Mouse (Mus musculus) forebrain, embryonic 11.5 days (tissue): ENCODE results near the gene Xaf1. TPM values are rescaled to one million over a fixed set of nuclear protein-coding genes. Genes with fewer than 3 reads are reported as not detected.

Experiments used
- ATAC-seq: fragments of 200-750 bp; cut with Nextera tagmentation; replicated peaks from 2 replicates; pipeline ENCODE4 v1.8.0; 2017; ENCODE audit warnings: moderate TSS enrichment; ENCODE audit not compliant: low FRiP score
- DNase-seq: peaks from one replicate; pipeline ENCODE4 v3.0.0-alpha.2; 2017; ENCODE audit warnings: low spot score
- H3K27ac ChIP-seq: fragments of 300-500 bp; sonication (generic); 2 replicates; pipeline ENCODE4 v1.5.1; 2014; ENCODE audit warnings: low read depth, low read length
- H3K27me3 ChIP-seq: fragments of 300-500 bp; sonication (generic); 2 replicates; pipeline ENCODE4 v1.6.1; 2014; ENCODE audit warnings: mild to moderate bottlenecking, low read length, mixed read lengths; ENCODE audit not compliant: control insufficient read depth, insufficient read depth
- H3K36me3 ChIP-seq: fragments of 300-500 bp; sonication (generic); 2 replicates; pipeline ENCODE4 v1.6.1; 2014; ENCODE audit warnings: mild to moderate bottlenecking, low read length, moderate library complexity, mixed read lengths; ENCODE audit not compliant: control insufficient read depth, insufficient read depth
- H3K4me1 ChIP-seq: fragments of 300-500 bp; sonication (generic); replicated peaks from 2 replicates; pipeline ENCODE4 v1.6.1; 2014; ENCODE audit warnings: low read length, mixed read lengths; ENCODE audit not compliant: control insufficient read depth, insufficient read depth
- H3K4me2 ChIP-seq: fragments of 300-500 bp; sonication (generic); 2 replicates; pipeline ENCODE4 v1.6.1; 2014; ENCODE audit warnings: low read depth, mild to moderate bottlenecking, low read length, moderate library complexity, mixed read lengths; ENCODE audit not compliant: severe bottlenecking
- H3K4me3 ChIP-seq: fragments of 300-500 bp; sonication (generic); 2 replicates; pipeline ENCODE4 v1.5.1; 2014; ENCODE audit warnings: low read depth, low read length
- H3K9ac ChIP-seq: fragments of 300-500 bp; sonication (generic); 2 replicates; pipeline ENCODE4 v1.6.1; 2014; ENCODE audit warnings: low read length
- H3K9me3 ChIP-seq: fragments of 300-500 bp; sonication (generic); 2 replicates; pipeline ENCODE4 v1.6.1; 2016; ENCODE audit warnings: low read length, mixed read lengths; ENCODE audit not compliant: control insufficient read depth
- WGBS: fragments of 180-500 bp; shearing (Covaris S2); extraction: QIAGEN DNeasy Blood & Tissue Kit; methylation state at CpG from one replicate; pipeline ENCODE4 v1.1.7; 2014; 5-methylcytosine and 5-hydroxymethylcytosine counted together
- polyA plus RNA-seq: library from polyadenylated mRNA; unstranded; fragments of >200 nt; fragmentation: Nextera tagmentation; extraction: Ambion mirVana; gene quantifications from 2 replicates; pipeline ENCODE4 v1.2.1, GENCODE M21; 2014

The Xaf1 gene
- polyA plus RNA-seq, 1 experiment from 2014 or later, result 2.4 TPM

- Histone ChIP-seq H3K4me3 (peak overlapping the region; percentile 42), H3K36me3 (no peaks in the 10 kb centered on the region), H3K27me3 (no peaks in the 10 kb centered on the region), H3K27ac (no peak overlapping the region), H3K9me3 (no peaks in the 10 kb centered on the region), H3K4me1 (peaks cover 3% of the 10 kb centered on the region; the same call in 1 of the 2 replicates), H3K4me2 (peak overlapping the region; percentile 88), H3K9ac (peak overlapping the region; percentile 74)
- DNase-seq, result peak; percentile 89
- ATAC-seq, result peak; percentile 89
- WGBS, result 8% methylated on average over 42 of the region's 42 CpGs
These were observed 60.2 kb downstream of the Xaf1 start for GRCm38 (mm10) chr11:72361385-72362346.

GRCm38 (mm10) chr11:72362347-72362741, 60.9 kb downstream of the Xaf1 start, which contains the start of gene Tekt1:
Gene Tekt1, minus strand, starts transcription at chr11:72362442.
- Histone ChIP-seq H3K36me3 (no peaks in the 10 kb centered on the region), H3K4me2 (peak within 1 kb of the TSS; percentile 88), H3K4me1 (peaks cover 3% of the 10 kb centered on the region; the same call in 1 of the 2 replicates), H3K9ac (peak within 1 kb of the TSS; percentile 74), H3K27ac (no peak within 1 kb of the TSS), H3K4me3 (peak within 1 kb of the TSS; percentile 42), H3K27me3 (no peaks in the 10 kb centered on the region), H3K9me3 (no peaks in the 10 kb centered on the region)
- WGBS, result 35% methylated on average over 10 of the region's 10 CpGs
- no peak for ATAC-seq
- DNase-seq, result no peak

Other genes with a start within 250 kb of the Xaf1 start
- 0.20 and 0.43 TPM in 2 replicates for gene Pitpnm3, start 165.9 kb upstream of the Xaf1 start, polyA plus RNA-seq
- gene Gm43951, start 94.8 kb upstream of the Xaf1 start, polyA plus RNA-seq, result 0.27 and 0.31 TPM in 2 replicates
- 18.7 and 19.2 TPM in 2 replicates for gene 4933427D14Rik, start 94.2 kb upstream of the Xaf1 start, polyA plus RNA-seq
- 147 and 156 TPM in 2 replicates for gene Txndc17, start 94.1 kb upstream of the Xaf1 start, polyA plus RNA-seq
- gene Med31, start 86.0 kb upstream of the Xaf1 start, polyA plus RNA-seq, result 47.3 and 48.7 TPM in 2 replicates
- gene Slc13a5, start 34.4 kb upstream of the Xaf1 start, polyA plus RNA-seq, result not detected in 2 replicates
- gene Fbxo39, start 12.8 kb downstream of the Xaf1 start, polyA plus RNA-seq, result not detected in 2 replicates
- 5.2 and 5.3 TPM in 2 replicates for gene Tekt1, start 60.8 kb downstream of the Xaf1 start, polyA plus RNA-seq
- gene Smtnl2, start 110.1 kb downstream of the Xaf1 start, polyA plus RNA-seq, result 5.0 and 7.0 TPM in 2 replicates
- gene Ggt6, start 133.9 kb downstream of the Xaf1 start, polyA plus RNA-seq, result not detected in 2 replicates
- 165 and 166 TPM in 2 replicates for gene Mybbp1a, start 139.7 kb downstream of the Xaf1 start, polyA plus RNA-seq
- gene Spns2, start 188.3 kb downstream of the Xaf1 start, polyA plus RNA-seq, result 4.0 and 4.8 TPM in 2 replicates
- gene Spns3, start 248.9 kb downstream of the Xaf1 start, polyA plus RNA-seq, result not detected in 2 replicates